Mouse (Mus musculus) midbrain, embryonic 14.5 days (tissue): ENCODE measurements around the gene Hoxa2. TPM values are rescaled to one million over a fixed set of nuclear protein-coding genes. Genes with fewer than 3 reads are reported as not detected.

Experiments used
- ATAC-seq: fragments of 200-750 bp; cut with Nextera tagmentation; 2 replicates; pipeline ENCODE4 v1.8.0; 2017; ENCODE audit warnings: moderate number of reproducible peaks, moderate library complexity; ENCODE audit not compliant: low FRiP score, low TSS enrichment
- DNase-seq: peaks from one replicate; pipeline ENCODE4 v3.0.0-alpha.2; 2015
- H3K27ac ChIP-seq: fragments of 300-500 bp; sonication (generic); replicated peaks from 2 replicates; pipeline ENCODE4 v1.5.1; 2014; ENCODE audit warnings: mild to moderate bottlenecking, low read depth, low read length, moderate library complexity
- H3K27me3 ChIP-seq: fragments of 300-500 bp; sonication (generic); 2 replicates; pipeline ENCODE4 v1.6.1; 2014; ENCODE audit warnings: low read length, control low read depth, mixed read lengths; ENCODE audit not compliant: control insufficient read depth, insufficient read depth
- H3K36me3 ChIP-seq: fragments of 300-500 bp; sonication (generic); 2 replicates; pipeline ENCODE4 v1.6.1; 2014; ENCODE audit warnings: low read length, control low read depth; ENCODE audit not compliant: control insufficient read depth, insufficient read depth
- H3K4me1 ChIP-seq: fragments of 300-500 bp; sonication (generic); 2 replicates; pipeline ENCODE4 v1.6.1; 2014; ENCODE audit warnings: mild to moderate bottlenecking, antibody characterized with exemption, low read length, control low read depth; ENCODE audit not compliant: control insufficient read depth, insufficient read depth
- H3K4me2 ChIP-seq: fragments of 300-500 bp; sonication (generic); 2 replicates; pipeline ENCODE4 v1.6.1; 2014; ENCODE audit warnings: mild to moderate bottlenecking, low read length, moderate library complexity
- H3K4me3 ChIP-seq: fragments of 300-500 bp; sonication (generic); replicated peaks from 2 replicates; pipeline ENCODE4 v1.5.1; 2014; ENCODE audit warnings: low read depth, low read length
- H3K9ac ChIP-seq: fragments of 300-500 bp; sonication (generic); replicated peaks from 2 replicates; pipeline ENCODE4 v1.6.1; 2014; ENCODE audit warnings: mild to moderate bottlenecking, low read length, moderate library complexity
- H3K9me3 ChIP-seq: fragments of 300-500 bp; sonication (generic); 2 replicates; pipeline ENCODE4 v1.6.1; 2016; ENCODE audit warnings: low read length, control low read depth, mixed read lengths; ENCODE audit not compliant: control insufficient read depth
- WGBS: fragments of 180-500 bp; shearing (Covaris S2); extraction: QIAGEN DNeasy Blood & Tissue Kit; methylation state at CpG from one replicate; pipeline ENCODE4 v1.1.7; 2014; 5-methylcytosine and 5-hydroxymethylcytosine counted together
- polyA plus RNA-seq: library from polyadenylated mRNA; unstranded; fragments of >200 nt; fragmentation: Nextera tagmentation; extraction: Ambion mirVana; gene quantifications from 2 replicates; pipeline ENCODE4 v1.2.1, GENCODE M21; 2014

Hoxa2 gene
- polyA plus RNA-seq, 1 experiment from 2014 or later, result 0.20 TPM

- Histone ChIP-seq H3K27me3 (peaks cover 100% of the 10 kb centered on the region), H3K36me3 (no peaks in the 10 kb centered on the region), H3K9me3 (no peaks in the 10 kb centered on the region), H3K4me2 (no peak overlapping the region), H3K4me3 (no peak overlapping the region), H3K4me1 (peaks cover 4% of the 10 kb centered on the region; the same call in 1 of the 2 replicates), H3K9ac (no peak overlapping the region), H3K27ac (no peak overlapping the region)
- no peak for DNase-seq
- 4% methylated on average over 10 of the region's 10 CpGs for whole genome bisulfite sequencing
- ATAC-seq, result no peak
These were observed 30.1 kb upstream of the Hoxa2 start for GRCm38 (mm10) chr6:52194690-52195089.

- Histone ChIP-seq H3K4me2 (peak overlapping the region; percentile 53), H3K4me1 (peaks cover 4% of the 10 kb centered on the region; the same call in 1 of the 2 replicates), H3K27me3 (peaks cover 100% of the 10 kb centered on the region), H3K27ac (no peak overlapping the region), H3K9me3 (no peaks in the 10 kb centered on the region), H3K9ac (no peak overlapping the region), H3K4me3 (peak overlapping the region; percentile 31), H3K36me3 (no peaks in the 10 kb centered on the region)
- DNase-seq (peak; percentile 74), ATAC-seq (no peak; the same call in 1 of the 2 replicates)
- under 1% methylated on average over 49 of the region's 55 CpGs for WGBS
These were observed 27.4 kb upstream of the Hoxa2 start for GRCm38 (mm10) chr6:52191860-52192550.

GRCm38 (mm10) chr6:52190906-52191810 lies 26.5 kb upstream of the Hoxa2 start, which contains the start of gene Hoxa4:
Gene Hoxa4, minus strand, starts transcription at chr6:52191753.
- Histone ChIP-seq H3K27ac (no peak within 1 kb of the TSS), H3K4me3 (peak within 1 kb of the TSS; percentile 31), H3K36me3 (no peaks in the 10 kb centered on the region), H3K9me3 (no peaks in the 10 kb centered on the region), H3K4me1 (peaks cover 4% of the 10 kb centered on the region; the same call in 1 of the 2 replicates), H3K9ac (no peak within 1 kb of the TSS), H3K4me2 (peak within 1 kb of the TSS; percentile 53), H3K27me3 (peaks cover 100% of the 10 kb centered on the region)
- DNase-seq, result no peak
- 2% methylated on average over 88 of the region's 102 CpGs for WGBS
- no peak for ATAC-seq

- no peak for DNase-seq
These were observed 25.8 kb upstream of the Hoxa2 start for GRCm38 (mm10) chr6:52190410-52190809.

GRCm38 (mm10) chr6:52189909-52190308 lies 25.3 kb upstream of the Hoxa2 start:
- Histone ChIP-seq H3K27me3 (peaks cover 100% of the 10 kb centered on the region), H3K9ac (no peak overlapping the region), H3K9me3 (no peaks in the 10 kb centered on the region), H3K4me3 (no peak overlapping the region), H3K36me3 (no peaks in the 10 kb centered on the region), H3K4me2 (no peak overlapping the region), H3K27ac (no peak overlapping the region), H3K4me1 (peaks cover 4% of the 10 kb centered on the region; the same call in 1 of the 2 replicates)
- 2% methylated on average over 8 of the region's 8 CpGs for WGBS
- no peak for ATAC-seq
- DNase-seq, result no peak

More at GRCm38 (mm10) chr6:52190410-52190809, 25.8 kb upstream of the Hoxa2 start:
- Histone ChIP-seq H3K4me3 (no peak overlapping the region), H3K27ac (no peak overlapping the region), H3K9me3 (no peaks in the 10 kb centered on the region), H3K4me1 (peaks cover 4% of the 10 kb centered on the region; the same call in 1 of the 2 replicates), H3K36me3 (no peaks in the 10 kb centered on the region), H3K4me2 (no peak overlapping the region), H3K9ac (no peak overlapping the region), H3K27me3 (peaks cover 100% of the 10 kb centered on the region)
- ATAC-seq, result no peak
- 1% methylated on average over 23 of the region's 23 CpGs for WGBS

GRCm38 (mm10) chr6:52189172-52189591 lies 24.6 kb upstream of the Hoxa2 start:
- H3K27ac ChIP-seq, result no peak overlapping the region
- WGBS, result 6% methylated on average over 5 of the region's 5 CpGs
- no peaks in the 10 kb centered on the region for H3K36me3 ChIP-seq
- H3K4me1 ChIP-seq, result peaks cover 4% of the 10 kb centered on the region; the same call in 1 of the 2 replicates
- ATAC-seq (no peak), DNase-seq (no peak)
- H3K4me3 ChIP-seq, result no peak overlapping the region
- H3K27me3 ChIP-seq, result peaks cover 100% of the 10 kb centered on the region
- H3K9me3 ChIP-seq, result no peaks in the 10 kb centered on the region
- H3K9ac ChIP-seq, result no peak overlapping the region
- H3K4me2 ChIP-seq, result no peak overlapping the region

GRCm38 (mm10) chr6:52186500-52186899 lies 21.9 kb upstream of the Hoxa2 start:
- Histone ChIP-seq H3K9me3 (no peaks in the 10 kb centered on the region), H3K36me3 (no peaks in the 10 kb centered on the region), H3K27ac (no peak overlapping the region), H3K4me3 (no peak overlapping the region), H3K9ac (no peak overlapping the region), H3K4me2 (no peak overlapping the region), H3K4me1 (no peaks in the 10 kb centered on the region), H3K27me3 (peaks cover 100% of the 10 kb centered on the region)
- ATAC-seq (no peak), DNase-seq (no peak)
- WGBS, result 2% methylated on average over 1 of the region's 1 CpGs

- DNase-seq (no peak), ATAC-seq (no peak)
- Histone ChIP-seq H3K27ac (no peak overlapping the region), H3K9ac (no peak overlapping the region), H3K27me3 (peaks cover 100% of the 10 kb centered on the region), H3K4me3 (no peak overlapping the region), H3K9me3 (no peaks in the 10 kb centered on the region), H3K4me1 (no peaks in the 10 kb centered on the region), H3K36me3 (no peaks in the 10 kb centered on the region), H3K4me2 (no peak overlapping the region)
- WGBS, result 12% methylated on average over 3 of the region's 3 CpGs
These were observed 21.2 kb upstream of the Hoxa2 start for GRCm38 (mm10) chr6:52185834-52186233.
